Mouse (Mus musculus) bone marrow macrophage, adult 2 months (primary cell): ENCODE data around the gene Fdxr.

Experiments used
- CTCF ChIP-seq: IDR thresholded peaks from 2 replicates; pipeline ENCODE4 v1.5.1; 2012; ENCODE audit warnings: low read depth, mild to moderate bottlenecking, low read length, moderate library complexity
- POLR2A ChIP-seq: IDR thresholded peaks from 2 replicates; pipeline ENCODE4 v1.6.1; 2012; ENCODE audit warnings: mild to moderate bottlenecking, low read depth, low read length, borderline replicate concordance

DNA sequence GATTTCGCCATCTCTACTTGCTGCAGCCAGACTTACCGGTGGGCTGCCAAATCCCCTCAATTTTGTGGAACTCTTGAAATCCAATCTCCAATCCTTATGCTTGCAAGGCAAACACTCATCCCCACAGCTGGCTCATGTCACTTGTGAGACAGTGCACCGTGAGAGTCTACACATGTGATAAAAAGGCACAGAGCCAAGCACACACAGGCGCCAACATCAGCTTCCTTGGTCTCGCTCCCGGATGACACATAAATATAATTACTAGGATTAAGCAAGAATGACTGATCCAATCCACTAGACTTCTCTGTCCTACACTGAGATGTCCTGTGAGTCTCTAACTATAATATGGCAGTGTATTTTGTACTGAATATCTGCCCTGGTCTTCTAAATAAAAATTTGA is 14.1 kb upstream of the Fdxr start:
- no peak for TF ChIP-seq POLR2A
- no peak for TF ChIP-seq CTCF
